Mouse (Mus musculus) hematopoietic stem cell, adult 5-6 weeks (primary cell): Measurements from ENCODE around the gene Bicd2. TPM values are rescaled to one million over a fixed set of nuclear protein-coding genes. Genes with fewer than 3 reads are reported as not detected.

ENCODE experiments used
- ATAC-seq, 2 experiments: fragments of 125-278 bp in 1 of 2; replicated peaks in 1 of 2; 2 replicates each; pipeline ENCODE4 v1.8.0; 2016 to 2017; ENCODE audit warnings: inconsistent platforms in 2 of 2, mild to moderate bottlenecking in 2 of 2, moderate number of reproducible peaks in 2 of 2, low read depth in 1 of 2, moderate TSS enrichment in 1 of 2; ENCODE audit not compliant: low FRiP score in 2 of 2, poor library complexity in 2 of 2, severe bottlenecking in 2 of 2, insufficient read depth in 1 of 2, low TSS enrichment in 1 of 2
- total RNA-seq: library from RNA; stranded (forward); fragments of 172-1452, 232-1000 nt; gene quantifications from 2 replicates; pipeline ENCODE4 v1.2.3, GENCODE M21; 2017

Gene Bicd2
- total RNA-seq, 1 experiment from 2014 or later: 21.2 TPM

- no peak for ATAC-seq
These were observed 31.1 kb downstream of the Bicd2 start for GRCm38 (mm10) chr13:49372370-49373060.

GRCm38 (mm10) chr13:49374304-49374703 lies 32.9 kb downstream of the Bicd2 start:
- no peak for ATAC-seq

DNA sequence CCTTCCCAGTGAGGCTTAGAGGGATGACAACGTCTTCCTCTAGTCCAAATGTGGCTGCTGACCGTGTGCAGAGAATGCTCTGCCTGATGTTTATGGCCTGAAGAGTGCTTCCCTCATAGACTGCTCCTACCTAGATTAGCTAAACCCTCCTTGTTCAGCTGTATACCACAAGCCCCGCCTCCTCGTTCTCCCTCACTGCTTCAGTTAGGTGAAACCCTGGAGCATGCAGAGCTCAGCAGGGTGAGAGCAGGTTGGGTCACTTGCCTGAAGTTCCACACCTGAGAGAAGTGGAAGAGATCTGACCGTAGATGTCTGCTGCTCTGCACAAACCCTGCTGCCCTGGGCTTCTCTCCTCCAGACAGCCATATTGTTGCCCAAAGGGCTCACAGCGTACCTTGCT lies 33.3 kb downstream of the Bicd2 start:
- ATAC-seq: no peak

DNA sequence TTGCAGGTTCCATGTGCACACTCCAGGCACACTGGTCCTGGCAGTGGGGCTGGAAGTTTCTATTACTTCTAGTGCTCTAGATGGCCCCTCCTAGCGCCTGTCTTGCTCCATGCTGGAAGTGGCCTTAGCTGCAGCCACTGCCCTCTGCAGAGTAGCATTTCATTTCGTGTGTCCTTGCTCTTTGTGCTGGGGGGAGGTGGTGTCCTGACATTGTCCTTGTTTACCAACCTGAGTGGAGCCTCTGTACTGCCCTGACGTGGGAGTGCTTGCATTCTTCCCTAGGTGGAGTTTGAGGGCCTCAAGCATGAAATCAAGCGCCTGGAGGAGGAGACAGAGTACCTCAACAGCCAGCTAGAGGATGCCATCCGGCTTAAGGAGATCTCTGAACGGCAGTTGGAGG lies 36.2 kb downstream of the Bicd2 start:
- no peak for ATAC-seq

GRCm38 (mm10) chr13:49379301-49379700 lies 37.9 kb downstream of the Bicd2 start:
- no peak for ATAC-seq

- ATAC-seq: peak; percentile 88 to 91
These were observed 39.8 kb downstream of the Bicd2 start for GRCm38 (mm10) chr13:49381230-49381629.

GRCm38 (mm10) chr13:49382997-49383396 lies 41.6 kb downstream of the Bicd2 start:
- no peak for ATAC-seq

DNA sequence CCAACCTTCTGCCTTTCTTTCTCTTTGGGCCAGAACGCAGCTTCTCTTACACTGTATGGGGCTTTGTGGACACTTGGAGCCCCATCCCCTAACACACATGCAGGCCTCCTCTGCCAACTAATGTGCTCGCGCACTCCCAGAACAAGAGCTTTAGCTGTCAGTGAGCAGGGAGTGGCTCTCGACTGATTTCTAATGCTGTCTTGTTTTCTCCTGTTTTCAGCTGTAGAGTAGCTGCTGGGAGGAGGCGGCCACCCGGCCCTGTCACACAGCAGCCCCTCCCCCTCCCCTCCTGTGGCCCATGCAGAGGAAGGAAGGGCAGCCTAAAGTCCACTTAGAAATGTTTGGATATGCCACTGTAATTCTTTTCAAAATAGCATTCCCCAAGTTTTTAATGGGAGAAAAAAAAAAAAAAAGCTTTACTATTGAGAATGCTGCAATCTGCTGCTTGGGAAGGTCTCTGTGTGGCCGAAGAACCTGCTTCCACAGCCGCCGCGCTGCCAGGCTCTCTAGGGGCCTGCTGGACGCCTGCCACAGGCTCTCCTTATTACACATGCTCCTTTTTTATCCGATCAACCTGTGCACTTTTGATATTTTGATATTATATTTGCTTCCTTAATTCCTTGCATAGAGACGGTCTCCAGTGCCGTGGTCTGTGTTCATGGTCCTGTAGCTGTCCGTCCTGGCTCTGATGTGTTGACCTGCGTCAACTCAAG lies 43.5 kb downstream of the Bicd2 start:
- no peak for ATAC-seq

DNA sequence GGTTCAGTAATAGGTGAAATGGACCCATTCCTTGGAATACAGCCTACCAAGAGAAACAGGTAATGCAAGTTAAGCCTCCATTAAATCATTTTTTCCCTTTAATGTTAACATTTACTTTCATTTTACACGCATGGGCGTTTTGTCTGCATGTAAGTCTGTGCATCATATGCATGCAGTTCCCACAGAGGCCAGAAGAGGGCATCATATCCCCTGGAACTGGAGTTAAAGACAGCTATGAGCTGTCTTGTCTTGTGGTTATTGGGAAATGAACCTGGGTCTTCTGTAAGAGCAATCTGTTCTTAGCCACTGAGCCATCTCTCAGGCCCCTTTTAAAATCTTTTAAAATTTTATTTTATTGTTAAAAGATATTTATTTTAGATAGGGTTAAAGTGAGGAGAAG lies 50.0 kb downstream of the Bicd2 start:
- no peak for ATAC-seq

DNA sequence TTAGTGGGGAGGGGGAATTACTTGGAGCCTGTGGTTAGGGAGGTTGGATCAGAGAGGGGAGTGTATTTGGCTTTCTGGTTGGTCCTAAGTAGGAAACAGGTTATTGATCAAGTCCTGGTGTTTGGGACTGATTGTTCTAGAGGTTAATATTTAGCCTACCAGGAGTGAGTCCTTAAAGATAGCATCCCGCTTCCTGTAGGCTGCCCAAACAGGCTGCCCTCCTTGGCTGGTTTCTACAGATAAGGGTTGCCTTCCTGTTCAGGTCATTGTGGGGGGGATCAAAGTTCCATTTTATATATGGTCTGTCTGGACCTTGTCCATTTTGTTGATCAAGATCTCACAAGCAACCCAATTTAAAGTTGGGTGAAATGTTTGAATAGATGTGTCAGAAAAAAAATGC lies 52.2 kb downstream of the Bicd2 start:
- peak; percentile 33 to 35; a peak in 2 of 4 replicates for ATAC-seq

DNA sequence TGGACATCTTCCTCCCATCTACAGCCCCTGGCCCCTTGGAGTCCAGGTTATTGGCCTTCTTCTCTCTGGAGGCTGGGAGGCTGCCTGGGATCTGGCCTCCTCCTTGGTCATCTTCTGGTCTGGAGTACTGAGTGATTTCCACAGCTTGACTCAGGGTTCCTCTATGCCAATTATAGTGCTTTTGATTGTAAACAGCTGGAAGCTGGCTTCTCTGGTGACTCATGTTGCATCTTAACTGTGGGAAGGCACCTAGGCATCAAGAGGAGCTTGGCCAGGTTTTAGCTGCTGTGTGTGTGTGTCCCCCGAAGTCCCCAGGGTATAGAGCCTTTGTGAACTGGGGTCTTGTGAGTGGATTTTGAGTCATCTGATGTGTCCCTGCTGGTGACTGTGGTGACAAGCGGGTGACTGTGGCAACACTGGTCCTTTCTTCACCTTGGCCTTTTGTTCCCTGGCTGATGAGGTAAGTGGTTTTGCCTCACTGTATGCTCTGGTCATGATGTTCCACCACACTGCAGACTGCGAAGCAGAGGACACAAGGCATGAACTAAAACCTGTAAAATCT lies 53.6 kb downstream of the Bicd2 start:
- ATAC-seq: no peak

DNA sequence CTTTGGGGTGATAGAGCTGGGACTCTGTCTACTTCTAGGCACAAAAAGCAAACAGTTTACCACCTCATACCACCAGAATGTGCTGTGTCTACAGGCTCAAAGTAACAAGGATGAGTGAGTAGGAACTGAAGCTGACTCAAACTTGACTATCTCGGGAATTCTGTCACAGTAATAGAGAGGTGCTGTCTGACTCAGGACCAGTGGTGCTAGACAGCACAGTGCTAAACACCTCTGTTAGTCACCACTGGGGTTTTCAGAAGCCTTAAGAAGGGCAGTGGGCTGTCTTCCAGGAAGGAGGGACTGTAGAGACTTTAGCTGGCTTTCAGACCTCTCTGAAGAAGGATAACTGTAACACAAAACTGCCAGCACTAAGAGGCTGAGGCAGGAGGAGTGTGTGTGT lies 55.4 kb downstream of the Bicd2 start:
- no peak for ATAC-seq

- ATAC-seq: no peak
These were observed 56.8 kb downstream of the Bicd2 start for GRCm38 (mm10) chr13:49398191-49398590.

- peak; percentile 56 to 74 for ATAC-seq
These were observed 58.8 kb downstream of the Bicd2 start for GRCm38 (mm10) chr13:49400139-49400538.

GRCm38 (mm10) chr13:49402628-49403027 lies 61.2 kb downstream of the Bicd2 start:
- no peak for ATAC-seq

DNA sequence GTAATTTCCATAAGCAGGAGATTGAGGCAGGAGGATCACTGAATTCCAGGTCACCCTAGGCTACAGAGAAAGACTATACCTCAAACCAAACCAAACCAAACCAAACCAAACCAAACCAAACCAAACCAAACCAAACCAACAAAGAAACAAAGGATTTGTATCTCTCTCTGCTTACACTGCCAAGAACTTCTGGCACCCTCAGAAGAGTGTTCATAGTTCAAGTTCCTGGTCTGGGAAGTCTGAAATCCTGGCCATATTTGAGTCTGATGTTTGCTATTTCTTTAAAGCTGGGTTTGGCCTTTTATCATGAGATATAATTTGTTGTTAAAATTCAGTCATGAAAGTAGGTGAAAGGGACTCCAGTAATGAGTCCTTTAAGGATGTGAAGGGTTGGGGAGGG lies 66.4 kb downstream of the Bicd2 start:
- no peak for ATAC-seq

DNA sequence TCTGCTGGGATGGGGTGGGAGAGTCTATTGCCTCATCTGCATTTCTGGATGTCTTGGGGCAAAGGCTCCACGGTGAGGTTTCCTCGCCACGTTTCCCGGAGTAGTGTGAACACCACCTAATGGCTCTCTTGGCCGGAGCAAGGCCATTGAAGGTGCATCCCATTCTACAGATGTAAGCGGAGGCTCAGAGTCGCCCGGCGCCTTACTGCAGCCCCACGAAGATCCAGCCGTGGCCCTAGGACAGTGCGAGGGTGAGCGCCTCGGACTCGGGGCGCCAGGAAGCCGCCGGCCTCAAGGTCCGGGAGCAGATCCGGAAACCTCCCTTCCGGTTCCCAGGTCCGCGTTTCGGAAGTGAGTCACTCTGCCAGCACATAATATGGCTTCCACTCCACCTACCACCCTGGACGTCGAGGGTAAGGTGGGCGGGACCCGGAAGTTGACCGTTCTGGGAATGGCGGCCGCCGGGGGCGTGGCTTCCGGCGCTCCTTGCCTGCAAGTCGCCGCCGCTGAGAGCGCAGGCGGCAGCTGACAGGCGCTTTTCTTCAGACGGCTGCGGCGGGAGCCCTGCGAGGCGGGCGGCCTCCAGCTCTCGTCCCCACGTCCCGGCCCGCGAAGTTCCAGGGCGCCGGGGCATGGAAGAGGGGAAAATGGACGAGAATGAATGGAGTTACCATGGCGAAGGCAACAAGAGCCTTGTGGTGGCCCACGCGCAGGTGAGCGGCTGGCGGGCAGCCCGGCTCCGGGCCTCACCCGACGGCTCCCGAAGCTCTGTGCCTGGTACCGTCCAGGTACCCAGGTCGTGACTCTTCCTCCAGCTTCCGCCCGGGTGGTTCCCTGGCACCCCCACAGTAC lies 79.6 kb downstream of the Bicd2 start, which contains the start of gene Ippk:
TSS of gene Ippk (plus strand) at position 496 of the 852 bp plus-strand sequence.
- ATAC-seq: peak; percentile 94 to 98

GRCm38 (mm10) chr13:49421606-49421917 lies 80.2 kb downstream of the Bicd2 start:
- peak in 1 of 2 experiments; percentile 11; a peak in 2 of 4 replicates for ATAC-seq
